Mouse (Mus musculus) skeletal muscle tissue, adult 2 months (tissue): ENCODE measurements around the gene Homer2.

Source experiments
- DNase-seq: peaks from one replicate; pipeline ENCODE4 v3.0.0-alpha.2; 2012; ENCODE audit warnings: low read depth, low spot score

Gene Homer2

DNA sequence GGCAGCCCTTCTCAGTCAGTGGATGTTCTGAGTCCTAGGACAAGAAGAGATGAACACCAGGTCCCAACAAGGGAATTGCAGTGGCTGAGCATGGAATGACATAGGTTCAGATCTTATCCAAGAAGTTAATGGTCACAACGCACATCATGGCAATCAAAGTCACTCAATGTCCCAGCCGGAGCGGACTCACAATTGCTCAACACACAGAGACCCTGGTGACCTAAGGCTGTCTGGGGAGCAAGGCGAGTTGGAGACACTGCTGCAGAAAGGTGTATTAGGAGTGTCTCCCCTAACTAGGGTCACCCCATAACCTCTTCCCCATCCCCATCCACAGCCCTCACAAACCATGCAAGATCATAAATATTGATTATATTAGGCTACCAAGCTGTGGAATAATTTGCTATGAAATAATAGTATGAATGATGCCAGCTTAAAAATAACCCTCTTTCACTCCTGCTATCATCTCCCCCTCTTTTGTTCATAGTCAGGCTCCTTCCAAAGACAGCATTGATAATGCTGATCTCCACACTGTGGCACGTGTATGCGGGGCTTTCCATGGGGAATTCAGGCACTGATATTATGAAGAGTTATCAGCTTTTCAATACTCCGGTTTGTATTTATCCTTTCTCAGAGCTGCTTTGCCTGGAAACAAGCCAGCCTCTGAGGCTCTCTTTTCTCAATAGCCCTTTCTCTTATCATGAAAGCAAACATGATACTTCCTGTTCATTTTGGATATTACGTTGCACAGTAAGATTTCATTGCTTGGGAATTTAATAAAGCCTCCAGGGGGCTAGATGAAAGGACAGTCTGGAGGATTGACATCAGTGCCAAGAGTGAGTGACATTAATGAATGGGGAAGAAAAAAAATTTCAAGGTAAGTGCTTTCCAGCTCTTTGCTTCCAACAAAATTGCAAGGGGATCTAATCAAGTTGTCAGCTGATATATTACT is 147.0 kb downstream of the Homer2 start:
- no peak for DNase-seq

DNA sequence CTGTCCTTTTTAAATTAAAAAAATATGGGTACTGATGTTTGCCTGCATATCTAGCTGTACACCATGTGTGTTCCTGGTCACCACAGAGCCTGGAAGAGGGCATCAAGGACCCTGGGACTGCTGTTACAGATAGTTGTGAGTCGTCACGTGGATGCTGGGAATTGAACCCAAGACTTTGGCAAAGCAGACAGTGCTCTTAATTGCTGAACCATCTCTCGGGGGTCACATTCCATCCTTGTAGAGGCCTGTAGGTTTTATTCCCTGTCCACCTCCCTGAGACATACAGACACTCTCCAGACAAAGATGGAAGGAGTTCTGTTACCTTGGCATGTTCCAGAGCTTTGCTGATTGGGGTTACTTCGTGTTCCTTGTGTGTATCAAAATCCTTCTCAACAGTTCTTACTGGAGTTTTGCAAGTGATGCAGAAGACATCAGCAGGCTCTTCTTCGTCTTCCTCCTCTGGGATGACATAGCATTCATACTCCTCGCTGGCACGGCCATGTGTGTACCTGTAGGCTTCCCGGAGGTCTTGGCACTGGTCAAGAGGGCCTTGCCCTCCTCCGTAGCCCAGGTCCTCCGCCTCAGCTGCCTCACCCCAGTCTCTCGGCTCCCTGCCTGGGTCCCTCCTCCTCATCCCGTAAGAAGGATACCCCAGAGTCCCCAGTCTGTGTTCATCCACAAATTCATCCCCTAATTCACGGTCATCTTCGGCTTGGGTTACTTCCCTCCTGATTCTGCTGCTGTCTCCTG is 147.9 kb downstream of the Homer2 start:
- no peak for DNase-seq

DNA sequence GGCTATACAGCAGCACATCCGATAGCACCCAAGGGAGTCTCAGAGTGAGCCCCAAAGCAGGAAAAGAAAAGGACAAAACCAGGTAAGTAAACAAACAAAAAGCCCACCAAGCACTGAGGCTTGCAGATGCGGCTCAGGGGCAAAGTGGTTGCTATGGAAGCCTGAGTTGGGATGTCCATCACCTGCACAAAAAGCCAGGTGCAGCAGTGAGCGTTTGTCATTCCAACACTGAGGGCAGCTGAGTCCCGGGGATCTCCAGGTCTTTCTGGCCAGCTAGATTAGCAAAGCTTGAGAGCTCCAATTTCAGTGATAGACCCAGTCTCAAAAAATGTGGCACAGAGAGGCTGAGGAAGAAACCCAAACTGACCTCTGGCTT is 149.4 kb downstream of the Homer2 start:
- no peak for DNase-seq

DNA sequence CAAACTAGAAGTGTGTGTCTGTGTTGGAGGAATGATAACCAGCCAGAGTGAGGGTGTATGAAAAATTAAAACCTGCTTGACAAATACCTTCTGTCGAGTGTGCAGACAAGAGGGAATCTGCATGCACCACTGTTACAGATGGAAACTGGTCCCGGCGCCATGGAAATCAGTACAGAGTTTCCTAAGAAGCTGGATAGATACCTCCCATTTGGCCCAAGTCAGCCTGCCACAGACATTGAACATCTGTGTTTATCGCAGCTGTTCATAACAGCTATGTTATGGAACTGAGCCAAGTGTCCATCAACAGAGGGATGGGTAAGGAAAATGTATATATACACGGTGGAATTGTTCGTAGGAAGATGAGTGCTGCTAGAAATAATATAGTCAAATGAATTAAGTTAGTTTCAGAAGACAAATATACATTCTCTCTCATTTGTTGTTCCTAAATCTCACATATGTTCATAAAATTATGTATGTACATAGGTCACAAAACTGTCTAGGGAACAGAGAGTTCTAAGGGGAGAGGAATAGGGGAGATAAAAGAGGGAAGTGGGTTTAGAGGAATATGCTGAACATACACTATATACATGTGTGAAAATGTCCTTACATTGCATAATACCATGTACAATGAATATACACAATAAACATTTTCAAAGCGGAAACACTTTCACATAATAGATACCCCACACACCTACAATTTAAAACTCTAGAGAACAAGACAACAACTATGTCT is 149.9 kb downstream of the Homer2 start:
- DNase-seq, result no peak

DNA sequence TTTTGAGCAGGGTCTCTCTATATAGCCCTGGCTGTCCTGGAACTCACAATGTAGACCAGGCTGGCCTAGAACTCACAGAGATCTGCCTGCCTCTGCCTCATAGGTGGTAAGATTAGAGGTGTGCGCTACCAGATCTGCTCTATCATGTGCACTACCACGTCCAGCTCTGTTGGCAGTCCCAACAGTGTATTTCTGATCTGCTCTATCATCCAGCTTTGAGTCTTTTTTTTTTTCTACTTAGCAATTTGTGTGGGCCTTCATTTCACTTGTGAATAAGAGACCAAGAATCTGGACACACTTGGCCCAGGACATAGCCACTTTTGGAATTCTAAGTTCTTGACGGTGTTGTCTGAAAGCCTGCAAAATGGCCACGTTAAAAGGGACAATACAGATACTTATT is 150.5 kb downstream of the Homer2 start:
- DNase-seq, result no peak

DNA sequence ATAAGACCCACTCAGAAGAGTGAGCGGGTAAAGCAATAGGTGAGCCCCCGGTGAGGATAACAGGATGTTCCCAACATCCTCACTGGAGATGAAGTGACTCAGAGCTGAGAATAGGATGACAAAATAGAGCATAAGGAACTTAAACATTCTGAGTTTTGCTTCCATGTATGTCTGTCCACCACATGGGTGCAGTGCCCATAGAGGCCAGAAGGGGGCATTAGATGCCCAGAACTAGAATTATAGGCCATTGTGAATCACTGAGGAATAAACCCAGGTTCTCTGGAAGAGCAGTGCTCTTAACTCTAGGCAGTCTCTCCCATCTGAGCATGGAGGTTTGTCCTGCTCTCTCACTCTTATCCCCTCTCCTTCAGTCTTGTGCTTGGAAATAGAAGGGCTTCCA is 153.0 kb downstream of the Homer2 start:
- peak; percentile 27 for DNase-seq

DNA sequence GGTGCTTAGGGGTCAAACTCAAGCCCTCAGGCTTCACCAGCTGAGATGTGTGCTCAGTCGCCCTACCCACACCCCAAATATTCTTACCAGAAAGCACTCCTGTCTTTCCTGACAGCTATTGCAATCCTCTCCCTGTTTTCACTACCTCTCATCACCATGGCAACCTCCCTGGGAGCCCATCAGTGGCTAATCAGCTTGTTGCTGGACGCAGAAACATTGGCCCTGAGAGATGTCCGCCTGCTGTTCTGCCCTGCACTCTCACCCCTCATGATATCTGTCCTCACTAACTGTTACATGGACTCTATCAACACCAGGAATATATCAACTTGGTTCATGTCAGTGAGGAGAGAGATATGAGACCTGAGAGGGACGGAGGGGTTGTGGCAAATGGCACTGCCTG is 153.7 kb downstream of the Homer2 start:
- no peak for DNase-seq
